Mouse (Mus musculus): Measurements from ENCODE around the gene Trpv1.

DNA sequence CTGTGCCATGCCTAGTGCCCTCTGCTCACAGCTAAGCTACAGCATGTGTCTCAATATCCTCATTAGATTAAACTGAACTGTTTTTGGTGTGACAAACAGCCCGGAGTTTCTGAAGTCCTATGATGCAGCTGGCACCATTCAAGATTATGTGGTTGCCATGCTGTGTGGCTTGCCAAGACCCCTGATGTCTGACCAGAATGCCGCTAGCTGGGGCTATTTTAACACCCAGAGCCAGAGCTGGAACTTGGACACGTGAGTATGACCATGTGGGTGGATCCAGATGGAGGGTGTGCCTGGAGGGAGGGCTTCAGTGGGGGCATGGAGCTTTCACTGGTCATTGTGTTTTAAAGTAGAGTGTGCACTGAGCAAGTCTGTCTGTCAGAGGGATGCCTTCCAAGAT is 20.1 kb upstream of the Trpv1 start:
- TF ChIP-seq CTCF (IDR thresholded peaks at IDR 0.05; ENCODE audit: low read depth, low read length) = no peak
- no peak for TF ChIP-seq POLR2A (IDR thresholded peaks at IDR 0.05; ENCODE audit: extremely low read depth, insufficient read depth, low read length)

All from liver, adult 2 months (tissue).